Comparison of ENCODE assay signal across 22 mouse cellular contexts in the genomic region with DNA sequence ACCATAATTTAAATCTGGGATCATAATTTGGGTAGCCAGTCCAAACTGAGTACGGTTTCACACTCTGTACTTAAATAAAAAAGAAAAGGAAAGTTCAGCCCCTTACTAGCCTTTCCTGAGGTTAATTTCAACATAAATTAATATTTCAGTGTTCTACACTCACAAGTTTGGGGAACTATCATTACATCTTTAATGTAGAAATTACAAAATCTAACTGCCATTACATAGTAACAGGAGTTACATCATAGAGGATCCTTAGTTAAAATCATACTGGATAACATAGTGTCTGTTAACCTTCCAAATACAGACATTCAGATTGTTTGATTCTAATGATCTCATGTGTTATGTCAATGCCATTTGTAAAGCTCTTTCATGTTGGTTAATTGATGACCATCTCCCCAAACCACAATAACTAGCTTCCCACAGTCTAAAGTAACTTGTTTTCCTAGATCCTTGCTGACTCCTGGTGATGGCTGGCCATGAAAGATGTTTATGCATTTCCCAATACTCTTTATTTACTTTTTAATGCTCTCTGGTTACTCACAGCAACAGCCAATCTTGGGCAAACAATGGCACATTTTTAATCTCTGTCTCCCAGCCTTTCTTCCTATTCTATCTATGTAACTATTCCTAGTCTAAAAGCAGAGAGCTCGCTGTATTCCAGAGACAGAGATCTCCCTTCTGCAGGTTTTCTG.
A peak's percentile ranks its signal among the peaks of the same experiment; 100 is the strongest.
DNase-seq lines count a peak whose midpoint lies in the region; ATAC-seq and TF ChIP-seq lines count a peak whose summit lies in the region.
"Had no signal": no experiment of that assay in that cellular context is flagged by ENCODE, and none has a peak within 500 bp of the region (broad histone marks: within the 10 kb centered on the region; RNA-seq: fewer than 3 reads in every experiment).

No protein-coding gene starts in this region.

- H3K36me3 ChIP-seq in liver, adult 2 months (ENCODE audit: control insufficient read depth, insufficient read depth, low read length) = no peaks in the 10 kb centered on the region
- H3K36me3 ChIP-seq in lung, postnatal 0 days (ENCODE audit: insufficient read depth, low read length) = no peaks in the 10 kb centered on the region
- H3K36me3 ChIP-seq: embryonic facial prominence, embryonic 13.5 days; embryonic facial prominence, embryonic 15.5 days; forebrain, embryonic 10.5 days; forebrain, embryonic 12.5 days had no signal

- no peaks in the 10 kb centered on the region for H3K79me2 ChIP-seq in liver, adult 2 months (ENCODE audit: control insufficient read depth, insufficient read depth, low read length)

- no peak for TF ChIP-seq POLR2A in liver, adult 2 months (IDR thresholded peaks at IDR 0.05; ENCODE audit: extremely low read depth, insufficient read depth, low read length)

- no peaks in the 10 kb centered on the region; the same call in 1 of the 2 replicates for H3K4me1 ChIP-seq in liver, adult 2 months (ENCODE audit: control insufficient read depth, insufficient read depth, low read length)
- H3K4me1 ChIP-seq in lung, postnatal 0 days (ENCODE audit: insufficient read depth, low read depth, low read length) = no peaks in the 10 kb centered on the region
- H3K4me1 ChIP-seq: embryonic facial prominence, embryonic 13.5 days; embryonic facial prominence, embryonic 15.5 days; forebrain, embryonic 10.5 days; forebrain, embryonic 12.5 days had no signal

- H3K4me2 ChIP-seq in lung, postnatal 0 days (replicated peaks; ENCODE audit: low read depth, low read length) = no peak overlapping the region
- H3K4me2 ChIP-seq: embryonic facial prominence, embryonic 13.5 days; embryonic facial prominence, embryonic 15.5 days; forebrain, embryonic 12.5 days had no signal

- ATAC-seq in megakaryocyte, adult 5-6 weeks (ENCODE audit: poor library complexity, severe bottlenecking) = peak; percentile 61
- ATAC-seq in lung, postnatal 0 days = no peak
- ATAC-seq: forebrain, embryonic 14.5 days; forebrain, embryonic 16.5 days had no signal

- WGBS in liver, adult 2 months = 78% methylated on average over 2 of the region's 2 CpGs
- 79% methylated on average over 2 of the region's 2 CpGs for WGBS in lung, postnatal 0 days

- H3K9me3 ChIP-seq in lung, postnatal 0 days (ENCODE audit: low read length) = no peaks in the 10 kb centered on the region
- H3K9me3 ChIP-seq: embryonic facial prominence, embryonic 13.5 days; embryonic facial prominence, embryonic 15.5 days; forebrain, embryonic 10.5 days; forebrain, embryonic 12.5 days had no signal

- TF ChIP-seq CTCF in liver, adult 2 months (IDR thresholded peaks at IDR 0.05; ENCODE audit: low read depth, low read length) = no peak
- TF ChIP-seq CTCF in lung, postnatal 0 days (IDR thresholded peaks at IDR 0.05) = no peak

- no peak overlapping the region for H3K27ac ChIP-seq in liver, adult 2 months (replicated peaks; ENCODE audit: insufficient read depth, low read depth, low read length)
- H3K27ac ChIP-seq in lung, postnatal 0 days (ENCODE audit: low read length) = no peak overlapping the region
- H3K27ac ChIP-seq: embryonic facial prominence, embryonic 13.5 days; embryonic facial prominence, embryonic 15.5 days; forebrain, embryonic 10.5 days; forebrain, embryonic 12.5 days had no signal

- H3K4me3 ChIP-seq in liver, adult 2 months (ENCODE audit: insufficient read depth, low read depth, low read length) = no peak overlapping the region
- no peak overlapping the region for H3K4me3 ChIP-seq in lung, postnatal 0 days (ENCODE audit: low read depth, low read length)
- H3K4me3 ChIP-seq: embryonic facial prominence, embryonic 13.5 days; embryonic facial prominence, embryonic 15.5 days; erythroblast, embryonic 14.5 days; forebrain, embryonic 10.5 days; forebrain, embryonic 12.5 days had no signal

- no peak overlapping the region for H3K9ac ChIP-seq in liver, adult 2 months (ENCODE audit: low read depth, low read length)
- no peak overlapping the region for H3K9ac ChIP-seq in lung, postnatal 0 days (replicated peaks; ENCODE audit: low read depth)
- H3K9ac ChIP-seq: embryonic facial prominence, embryonic 13.5 days; embryonic facial prominence, embryonic 15.5 days; forebrain, embryonic 12.5 days had no signal

- TF ChIP-seq EP300 in lung, postnatal 0 days (IDR thresholded peaks at IDR 0.05) = no peak

- H3K27me3 ChIP-seq in liver, adult 2 months (ENCODE audit: control insufficient read depth, insufficient read depth, low read length) = no peaks in the 10 kb centered on the region
- H3K27me3 ChIP-seq in lung, postnatal 0 days (replicated peaks; ENCODE audit: insufficient read depth, low read length) = no peaks in the 10 kb centered on the region
- H3K27me3 ChIP-seq: embryonic facial prominence, embryonic 13.5 days; embryonic facial prominence, embryonic 15.5 days; forebrain, embryonic 12.5 days had no signal

- peak; percentile 57 for DNase-seq in liver, adult 2 months (ENCODE audit: extremely low read depth, low read depth, low spot score)
- no peak for DNase-seq in liver
- no peak for DNase-seq in kidney, adult 18-20 months
- DNase-seq in lung, postnatal 0 days (ENCODE audit: low spot score) = no peak
- DNase-seq: adrenal gland, adult 8-10 months; adrenal gland, postnatal 14 days; adrenal gland, postnatal 36 days; cerebellum, adult 11 months; cerebellum, adult 18-20 months; cerebellum, adult 8-10 months; cerebellum, adult 9-11 months; cerebellum, postnatal 14 days; cerebellum, postnatal 36 days; embryo, embryonic 11 days had no signal
